In genomic region chr2:153160844-153161683, GRCm38 (mm10) we compare ENCODE assay signal across 7 mouse cellular contexts. TPM values are rescaled to one million over a fixed set of nuclear protein-coding genes. Genes with fewer than 3 reads are reported as not detected.
A peak's percentile ranks its signal among the peaks of the same experiment; 100 is the strongest.
DNase-seq lines count a peak whose midpoint lies in the region; ATAC-seq lines count a peak whose summit lies in the region.

Gene Tm9sf4 (plus strand): TSS chr2:153161303.

- 8% methylated on average over 34 of the region's 34 CpGs for WGBS in intestine, embryonic 15.5 days
- WGBS in midbrain, embryonic 10.5 days: 11% methylated on average over 34 of the region's 34 CpGs

- DNase-seq in adrenal gland, adult 2 months: peak; percentile 94
- DNase-seq in embryo, embryonic 11.5 days (ENCODE audit: low read depth, low spot score): peak; percentile 87
- DNase-seq in gastrocnemius, postnatal 36 days: peak; percentile 76 to 90
- DNase-seq in left cerebral cortex, postnatal 25 days (ENCODE audit: low spot score in 2 of 2): peak; percentile 95 to 98
- DNase-seq in midbrain, embryonic 10.5 days (ENCODE audit: low spot score): peak; percentile 93
- peak; percentile 91 for DNase-seq in right cerebral cortex, postnatal 4 days

- 0 out of 2 replicates have a peak, but pooled peaks cover 7% of the 10 kb centered on the region for H3K4me1 ChIP-seq in intestine, embryonic 15.5 days (replicated peaks)
- H3K4me1 ChIP-seq in midbrain, embryonic 10.5 days: peaks cover 15% of the 10 kb centered on the region

- peak within 1 kb of the TSS; percentile 80 for H3K4me2 ChIP-seq in intestine, embryonic 15.5 days (replicated peaks)

- H3K9me3 ChIP-seq in intestine, embryonic 15.5 days: no peaks in the 10 kb centered on the region
- H3K9me3 ChIP-seq in midbrain, embryonic 10.5 days (replicated peaks): no peaks in the 10 kb centered on the region

- H3K27me3 ChIP-seq in intestine, embryonic 15.5 days (replicated peaks): no peaks in the 10 kb centered on the region
- peaks cover 12% of the 10 kb centered on the region for H3K27me3 ChIP-seq in midbrain, embryonic 10.5 days (ENCODE audit: low read depth, poor library complexity, severe bottlenecking)

- peak; percentile 96 for ATAC-seq in intestine, embryonic 15.5 days

- peak within 1 kb of the TSS; percentile 74 for H3K9ac ChIP-seq in intestine, embryonic 15.5 days

- H3K36me3 ChIP-seq in intestine, embryonic 15.5 days: no peaks in the 10 kb centered on the region
- H3K36me3 ChIP-seq in midbrain, embryonic 10.5 days: peaks cover 23% of the 10 kb centered on the region

- peak within 1 kb of the TSS; percentile 82 for H3K27ac ChIP-seq in intestine, embryonic 15.5 days
- peak within 1 kb of the TSS; percentile 96 for H3K27ac ChIP-seq in midbrain, embryonic 10.5 days (replicated peaks)

- peak within 1 kb of the TSS; percentile 66 for H3K4me3 ChIP-seq in intestine, embryonic 15.5 days (replicated peaks)
- peak within 1 kb of the TSS; percentile 78 for H3K4me3 ChIP-seq in midbrain, embryonic 10.5 days

- intact Hi-C loops in gastrocnemius, postnatal 36 days (cut with DNase I): loop anchor here (5.0 kb wide), 1 partner anchor 71 kb away; no protein-coding TSS in a partner anchor
- intact Hi-C loops in left cerebral cortex, postnatal 25 days (cut with DNase I): loop anchor here (5.0 kb wide), 1 partner anchor 81 kb away; the partner anchor contains the start of genes Plagl2 and Pofut1

RNA-seq across cellular contexts. Expression of gene Tm9sf4, which starts in this region (rescaled TPM):
- 100 to 1,000 TPM; 104 to 121 TPM for total RNA-seq in adrenal gland, adult 2 months (2021)
- 40.8 and 66.2 TPM in 2 replicates for polyA plus RNA-seq in adrenal gland, adult 2 months (2012; rRNA removed)
- total RNA-seq in gastrocnemius, postnatal 36 days (2021): 10 to 100 TPM; 27.3 to 31.1 TPM
- 82.5 and 84.9 TPM in 2 replicates for polyA plus RNA-seq in intestine, embryonic 15.5 days (2015; fragmentation: Nextera tagmentation; extraction: Ambion mirVana)
- 100 to 1,000 TPM; 116 TPM for total RNA-seq in left cerebral cortex, postnatal 25 days (2021)
- polyA plus RNA-seq in midbrain, embryonic 10.5 days (2016; fragmentation: Nextera tagmentation; extraction: Ambion mirVana): 82.5 and 82.8 TPM in 2 replicates

Comparison
In these comparisons a context has a peak if more than half of its experiments do, and no peak if none do; other contexts are left out.
1. Peak in every context shown above with its lines: DNase-seq, ATAC-seq, H3K4me3 ChIP-seq and H3K27ac ChIP-seq.